Mouse (Mus musculus): ENCODE measurements around the gene Rpl22l1. TPM values are rescaled to one million over a fixed set of nuclear protein-coding genes. Genes with fewer than 3 reads are reported as not detected.
A peak's percentile ranks its signal among the peaks of the same experiment; 100 is the strongest.
"Not testable (repeated sequence)": the region's sequence is repeated elsewhere in the genome, so short reads cannot be mapped to it uniquely, and the experiment has no call there.

Gene Rpl22l1
- 100 to 1,000 TPM; 229 to 232 TPM for total RNA-seq (2021)
- long read RNA-seq, experiment 1, transcript Rpl22l1-208 (1 exons, 1,908 nt) = minor isoform, 32 of 243 reads
- long read RNA-seq, experiment 1, transcript Rpl22l1-206 (4 exons, 525 nt) = major isoform, 129 of 243 reads
- long read RNA-seq, experiment 1, transcript Rpl22l1-201 (4 exons, 552 nt) = minor isoform, 71 of 243 reads
- long read RNA-seq, experiment 1, partial matches to known transcripts = 3 of 243 reads
- long read RNA-seq, experiment 1, other reads (novel, unspliced or antisense) = 3 of 243 reads
- long read RNA-seq, experiment 2, transcript Rpl22l1-206 (4 exons, 525 nt) = major isoform, 53 of 91 reads
- long read RNA-seq, experiment 2, transcript Rpl22l1-201 (4 exons, 552 nt) = minor isoform, 31 of 91 reads
- long read RNA-seq, experiment 2, partial matches to known transcripts = 0 of 91 reads
- long read RNA-seq, experiment 2, other reads (novel, unspliced or antisense) = 4 of 91 reads

GRCm38 (mm10) chr3:28805301-28806097 lies at the start of gene Rpl22l1:
Gene Rpl22l1 (plus strand): TSS chr3:28805436.
- peak; percentile 100 for DNase-seq

- DNase-seq = no peak
These were observed 49.8 kb upstream of the Rpl22l1 start for GRCm38 (mm10) chr3:28755477-28755876.

GRCm38 (mm10) chr3:28761225-28761789 lies 43.9 kb upstream of the Rpl22l1 start:
- DNase-seq = no peak

GRCm38 (mm10) chr3:28766935-28767334 lies 38.3 kb upstream of the Rpl22l1 start:
- DNase-seq = no peak

- no peak for DNase-seq
These were observed 37.0 kb upstream of the Rpl22l1 start for GRCm38 (mm10) chr3:28768222-28768621.

GRCm38 (mm10) chr3:28772919-28773318 lies 32.3 kb upstream of the Rpl22l1 start:
- DNase-seq = not testable (repeated sequence)

GRCm38 (mm10) chr3:28775361-28775760 lies 29.9 kb upstream of the Rpl22l1 start:
- DNase-seq = no peak

- no peak for DNase-seq
These were observed 29.3 kb upstream of the Rpl22l1 start for GRCm38 (mm10) chr3:28775958-28776357.

GRCm38 (mm10) chr3:28776491-28776890 lies 28.7 kb upstream of the Rpl22l1 start:
- no peak for DNase-seq

GRCm38 (mm10) chr3:28780511-28780910 lies 24.7 kb upstream of the Rpl22l1 start:
- DNase-seq = no peak

GRCm38 (mm10) chr3:28780994-28781393 lies 24.2 kb upstream of the Rpl22l1 start, which contains the start of gene Eif5a2:
Gene Eif5a2 (plus strand): TSS chr3:28781276.
- peak; percentile 91 to 95 for DNase-seq

- DNase-seq = no peak
These were observed 23.8 kb upstream of the Rpl22l1 start for GRCm38 (mm10) chr3:28781422-28781821.

- DNase-seq = no peak
These were observed 23.4 kb upstream of the Rpl22l1 start for GRCm38 (mm10) chr3:28781848-28782247.

GRCm38 (mm10) chr3:28784176-28784575 lies 21.1 kb upstream of the Rpl22l1 start:
- no peak for DNase-seq

GRCm38 (mm10) chr3:28794835-28795234 lies 10.4 kb upstream of the Rpl22l1 start:
- DNase-seq = no peak

GRCm38 (mm10) chr3:28808039-28808643 lies 2.9 kb downstream of the Rpl22l1 start:
- no peak for DNase-seq

- DNase-seq = no peak
These were observed 6.2 kb downstream of the Rpl22l1 start for GRCm38 (mm10) chr3:28811441-28811840.

GRCm38 (mm10) chr3:28814361-28814760 lies 9.1 kb downstream of the Rpl22l1 start:
- DNase-seq = peak in 1 of 2 experiments; percentile 7

GRCm38 (mm10) chr3:28816010-28816540 lies 10.8 kb downstream of the Rpl22l1 start:
- no peak for DNase-seq

- no peak for DNase-seq
These were observed 21.0 kb downstream of the Rpl22l1 start for GRCm38 (mm10) chr3:28826272-28826671.

GRCm38 (mm10) chr3:28827605-28828004 lies 22.4 kb downstream of the Rpl22l1 start:
- DNase-seq = no peak

- no peak for DNase-seq
These were observed 24.2 kb downstream of the Rpl22l1 start for GRCm38 (mm10) chr3:28829454-28829853.

Data from adrenal gland, postnatal 36 days (tissue).